In the genomic region with DNA sequence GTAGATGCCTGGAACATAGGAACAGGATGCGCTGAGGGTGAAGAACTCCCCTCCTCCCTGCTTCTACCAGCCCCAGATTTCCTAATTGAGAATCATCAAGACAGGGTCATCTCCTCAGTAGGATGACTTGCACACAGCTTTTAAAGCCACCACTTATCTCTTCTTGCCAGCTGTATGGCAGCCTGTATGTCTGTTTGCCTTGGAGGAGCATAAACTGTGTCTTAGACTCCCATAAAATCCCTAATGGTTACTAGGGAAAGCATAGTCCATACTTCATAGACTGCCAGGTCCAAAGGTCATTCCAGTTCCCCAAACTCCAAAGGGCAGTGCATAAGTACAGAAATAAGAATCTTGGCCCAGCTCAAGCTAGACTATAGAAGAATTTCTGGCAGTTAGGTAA, we compare ENCODE assay signal across 25 mouse cellular contexts. TPM values are rescaled to one million over a fixed set of nuclear protein-coding genes. Genes with fewer than 3 reads are reported as not detected.
"Had no signal": no experiment of that assay in that cellular context is flagged by ENCODE, and none has a peak within 500 bp of the region (broad histone marks: within the 10 kb centered on the region; RNA-seq: fewer than 3 reads in every experiment).

TSS of gene Gp6 (minus strand) at position 15 of the 400 bp plus-strand sequence.

- ATAC-seq: inflammation-experienced regulatory T-cells, adult 6 months; liver, postnatal 0 days; lung, postnatal 0 days; midbrain, embryonic 13.5 days; midbrain, embryonic 16.5 days had no signal

- H3K4me3 ChIP-seq: kidney, embryonic 15.5 days; limb, embryonic 10.5 days; limb, embryonic 13.5 days; midbrain, embryonic 10.5 days; midbrain, embryonic 13.5 days; myocyte; neural tube, embryonic 13.5 days; stomach, embryonic 15.5 days had no signal

- DNase-seq: kidney, adult 18-20 months; kidney, postnatal 10 days; layer of hippocampus, postnatal 36 days; liver; liver, postnatal 0 days; lung, embryonic 14.5 days; retina, postnatal 1 day; right cerebral cortex, postnatal 25 days; spleen, adult 18-20 months; thymus, postnatal 25 days had no signal

- H3K9me3 ChIP-seq: kidney, embryonic 15.5 days; limb, embryonic 10.5 days; limb, embryonic 13.5 days; midbrain, embryonic 13.5 days; neural tube, embryonic 13.5 days; stomach, embryonic 15.5 days had no signal

- H3K27ac ChIP-seq: kidney, embryonic 15.5 days; limb, embryonic 10.5 days; limb, embryonic 13.5 days; liver, embryonic 14.5 days; macrophage; midbrain, embryonic 10.5 days; midbrain, embryonic 13.5 days; neural tube, embryonic 13.5 days; stomach, embryonic 15.5 days had no signal

- H3K36me3 ChIP-seq: kidney, embryonic 15.5 days; limb, embryonic 10.5 days; limb, embryonic 13.5 days; midbrain, embryonic 10.5 days; midbrain, embryonic 13.5 days; neural tube, embryonic 13.5 days; stomach, embryonic 15.5 days had no signal

- H3K4me2 ChIP-seq: kidney, embryonic 15.5 days; limb, embryonic 13.5 days; lung, embryonic 14.5 days; midbrain, embryonic 13.5 days; neural tube, embryonic 13.5 days; stomach, embryonic 15.5 days had no signal

- H3K4me1 ChIP-seq: kidney, embryonic 15.5 days; limb, embryonic 10.5 days; limb, embryonic 13.5 days; midbrain, embryonic 10.5 days; midbrain, embryonic 13.5 days; neural tube, embryonic 13.5 days; stomach, embryonic 15.5 days had no signal

- H3K9ac ChIP-seq: kidney, embryonic 15.5 days; limb, embryonic 13.5 days; liver, embryonic 14.5 days; liver, postnatal 0 days; lung, embryonic 14.5 days; midbrain, embryonic 13.5 days; neural tube, embryonic 13.5 days; stomach, embryonic 15.5 days had no signal

- H3K27me3 ChIP-seq: kidney, embryonic 15.5 days; limb, embryonic 13.5 days; midbrain, embryonic 13.5 days; neural tube, embryonic 13.5 days; stomach, embryonic 15.5 days had no signal

RNA-seq across cellular contexts. Expression of gene Gp6, which starts in this region (rescaled TPM):
- total RNA-seq: layer of hippocampus, postnatal 36 days; left cerebral cortex, postnatal 25 days had no signal
- polyA plus RNA-seq: inflammation-experienced regulatory T-cells, adult 6 months; kidney, embryonic 15.5 days; myocyte; thymus, postnatal 0 days had no signal
